Mouse (Mus musculus): ENCODE data around the gene St6galnac3.

The St6galnac3 gene

GRCm38 (mm10) chr3:153584836-153585235 is 140.1 kb downstream of the St6galnac3 start:
- DNase-seq (ENCODE audit: low spot score): no peak

- no peak for DNase-seq (ENCODE audit: low spot score)
These were observed 142.9 kb downstream of the St6galnac3 start for GRCm38 (mm10) chr3:153582065-153582464.

- DNase-seq (ENCODE audit: low spot score): no peak
These were observed 144.3 kb downstream of the St6galnac3 start for GRCm38 (mm10) chr3:153580625-153581024.

DNA sequence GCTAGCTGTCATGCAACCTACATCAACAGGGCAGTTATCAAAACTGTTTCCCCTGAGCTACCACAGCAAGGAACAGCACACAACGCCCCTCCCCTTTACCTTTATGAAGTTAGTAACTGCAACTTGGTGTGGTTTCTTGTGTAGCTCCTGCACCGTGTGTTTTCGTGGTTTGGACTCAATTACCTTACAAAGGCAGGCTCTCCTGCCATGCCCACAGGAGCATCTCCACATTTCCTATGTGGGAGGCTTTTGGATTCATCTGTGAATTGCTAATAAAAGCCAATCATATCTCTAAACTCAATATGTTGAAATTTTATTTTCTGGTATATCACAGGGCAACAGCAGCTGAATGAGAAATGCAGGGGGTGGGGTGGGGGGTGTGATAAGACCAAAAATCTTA is 144.8 kb downstream of the St6galnac3 start:
- no peak for DNase-seq (ENCODE audit: low spot score)

- DNase-seq (ENCODE audit: low spot score): no peak
These were observed 147.7 kb downstream of the St6galnac3 start for GRCm38 (mm10) chr3:153577286-153577685.

DNA sequence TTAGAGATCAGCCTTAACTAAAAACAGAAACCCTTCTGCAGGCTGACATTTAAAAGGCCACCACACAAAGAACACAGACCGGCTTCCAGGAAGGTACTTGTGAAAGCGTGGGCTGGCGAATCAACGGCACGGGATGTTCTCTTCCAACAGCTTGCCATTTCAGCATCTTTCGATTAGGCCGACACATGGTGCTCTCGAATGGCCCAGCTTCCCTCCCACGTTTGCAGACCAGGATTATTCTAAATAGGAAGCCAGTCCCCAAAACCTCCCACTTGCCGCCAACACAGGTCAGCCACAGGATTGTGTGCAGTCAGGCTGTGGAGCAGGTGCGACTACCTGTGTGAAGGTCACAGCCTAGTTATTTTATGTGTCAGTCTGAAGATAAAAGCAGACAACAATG is 153.8 kb downstream of the St6galnac3 start:
- DNase-seq (ENCODE audit: low spot score): no peak

DNA sequence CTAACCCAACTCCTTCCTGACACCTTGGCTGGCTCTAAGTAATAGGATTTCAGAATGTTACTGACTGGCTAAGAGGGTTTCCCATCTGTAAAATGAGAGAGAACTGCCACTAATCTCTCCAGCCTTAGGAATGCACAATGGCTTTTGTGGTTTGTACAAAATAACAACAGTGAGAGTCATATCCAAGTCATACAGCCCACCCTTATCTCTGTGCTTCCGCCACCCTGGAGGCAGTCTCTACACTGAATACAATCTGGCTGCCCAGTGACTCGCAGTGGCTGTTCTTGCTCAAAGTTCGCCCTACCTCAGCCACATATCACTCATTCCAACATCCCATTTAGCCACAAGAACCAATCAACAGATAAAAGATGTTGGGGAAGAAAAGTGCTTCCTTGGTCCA is 156.2 kb downstream of the St6galnac3 start:
- DNase-seq (ENCODE audit: low spot score): no peak

DNA sequence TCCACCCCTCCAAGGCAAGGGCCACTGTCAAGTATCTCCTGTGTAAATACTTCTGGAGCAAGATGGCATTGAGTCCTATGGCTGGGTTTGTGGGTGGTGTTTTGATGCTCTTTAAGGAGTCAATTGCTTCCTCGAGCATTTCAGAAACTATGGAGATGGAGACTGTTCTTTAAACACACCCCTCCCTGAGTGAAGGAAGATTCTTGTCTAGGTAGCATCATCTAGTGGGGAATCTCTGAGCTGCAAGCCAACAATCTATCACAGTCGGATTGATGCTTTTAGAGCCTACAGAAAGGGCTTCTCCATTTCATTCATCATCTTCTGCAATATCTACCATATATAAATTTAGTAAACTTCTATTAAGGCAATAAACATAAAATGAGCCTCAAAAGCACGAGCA is 157.1 kb downstream of the St6galnac3 start:
- DNase-seq (ENCODE audit: low spot score): no peak

DNA sequence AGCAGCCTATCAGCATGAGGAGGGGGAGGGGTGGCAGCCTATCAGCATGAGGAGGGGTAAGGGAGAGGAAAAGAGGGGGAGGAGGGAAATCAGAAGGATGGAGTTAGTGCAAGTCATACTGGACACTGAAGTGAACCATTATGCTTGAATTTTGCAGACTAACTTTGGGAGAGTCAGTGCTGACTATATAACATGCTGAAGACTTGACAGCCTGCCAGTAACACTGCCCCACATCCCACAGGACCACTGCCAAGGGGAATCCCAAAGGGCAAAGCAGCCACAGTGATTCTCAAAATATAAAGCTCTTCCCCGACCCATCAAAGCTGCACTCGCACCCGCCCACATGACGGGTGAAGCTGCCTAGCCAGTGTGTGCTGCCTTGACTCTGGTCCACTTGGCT is 157.5 kb downstream of the St6galnac3 start:
- no peak for DNase-seq (ENCODE audit: low spot score)

- DNase-seq (ENCODE audit: low spot score): no peak
These were observed 158.9 kb downstream of the St6galnac3 start for GRCm38 (mm10) chr3:153566100-153566499.

DNA sequence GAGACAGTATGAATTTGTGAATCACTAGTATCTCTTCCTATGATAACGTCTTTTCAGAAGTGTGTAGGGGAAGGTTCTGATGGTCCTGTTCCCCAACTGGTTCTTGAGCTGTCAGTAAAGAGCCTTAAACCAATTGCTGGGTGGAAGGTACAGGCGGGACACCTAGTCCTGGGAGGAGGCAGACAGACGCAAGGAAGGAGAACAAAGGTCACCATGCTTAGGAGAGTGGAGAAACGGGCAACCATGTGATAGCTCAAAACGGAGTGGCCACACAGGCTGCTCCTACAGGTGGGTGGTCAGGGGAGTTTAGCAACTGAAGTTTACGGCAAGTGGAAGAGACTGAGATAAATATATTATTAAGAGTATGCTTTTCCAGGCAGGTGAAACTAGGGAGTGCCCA is 164.1 kb downstream of the St6galnac3 start:
- DNase-seq (ENCODE audit: low spot score): no peak

- no peak for DNase-seq (ENCODE audit: low spot score)
These were observed 165.4 kb downstream of the St6galnac3 start for GRCm38 (mm10) chr3:153559586-153559985.

DNA sequence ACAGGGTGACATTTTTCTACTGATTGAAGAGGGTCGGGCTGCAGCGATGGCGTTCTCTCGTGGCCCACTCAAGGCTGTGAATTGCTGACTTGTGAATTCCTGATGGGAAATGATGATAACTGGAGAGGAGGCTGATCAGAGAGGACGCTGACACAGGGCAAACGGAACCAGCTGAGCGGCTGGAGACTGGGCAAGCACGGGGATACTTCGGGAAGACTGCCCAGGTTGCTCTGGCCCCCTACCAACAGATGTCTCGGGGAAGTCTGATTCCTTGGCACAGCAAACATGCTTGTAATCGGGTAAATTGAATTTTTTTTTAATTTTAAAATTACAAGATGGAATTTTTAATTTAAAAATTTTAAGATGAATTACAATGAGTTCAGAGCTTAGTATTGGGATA is 168.4 kb downstream of the St6galnac3 start:
- DNase-seq (ENCODE audit: low spot score): no peak

DNA sequence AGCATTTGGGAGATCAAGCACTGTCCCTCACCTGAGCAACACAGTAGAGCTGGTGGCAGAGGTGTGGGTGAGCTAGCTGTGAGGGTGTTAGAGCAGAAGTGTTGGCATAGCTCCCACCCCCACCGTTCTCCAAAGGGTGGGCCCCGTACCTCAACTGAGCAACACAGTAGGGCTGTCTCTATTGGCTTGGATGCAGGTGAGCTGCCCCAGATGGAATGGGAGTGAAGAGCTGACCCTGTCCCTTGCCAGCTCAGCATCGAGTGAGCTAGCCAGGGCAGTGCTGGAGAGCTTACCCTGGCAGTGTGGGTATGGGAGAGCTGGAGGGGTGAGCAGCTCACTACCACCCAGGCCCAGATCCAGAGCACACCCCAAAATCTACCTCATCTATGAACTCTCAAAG is 171.3 kb downstream of the St6galnac3 start:
- DNase-seq (ENCODE audit: low spot score): no peak

DNA sequence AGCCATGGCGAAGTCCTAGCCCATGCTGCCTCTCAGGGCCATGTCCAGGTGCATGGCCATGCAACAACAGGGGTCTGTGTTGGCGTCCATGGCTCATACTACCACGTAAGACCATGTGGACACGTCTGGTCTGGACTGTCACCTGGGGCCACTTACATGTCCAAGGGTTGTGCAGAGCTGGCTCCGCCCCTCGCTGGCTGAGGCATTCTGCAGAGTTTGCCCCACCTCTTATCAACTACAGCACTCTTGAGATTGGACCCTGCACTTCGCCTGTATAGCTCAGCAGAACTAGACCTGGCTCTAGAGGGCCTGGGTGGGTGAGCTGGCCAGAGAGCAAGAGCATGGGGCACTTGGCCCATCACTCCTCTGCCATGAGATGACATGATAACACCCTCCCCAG is 171.7 kb downstream of the St6galnac3 start:
- DNase-seq (ENCODE audit: low spot score): no peak

DNA sequence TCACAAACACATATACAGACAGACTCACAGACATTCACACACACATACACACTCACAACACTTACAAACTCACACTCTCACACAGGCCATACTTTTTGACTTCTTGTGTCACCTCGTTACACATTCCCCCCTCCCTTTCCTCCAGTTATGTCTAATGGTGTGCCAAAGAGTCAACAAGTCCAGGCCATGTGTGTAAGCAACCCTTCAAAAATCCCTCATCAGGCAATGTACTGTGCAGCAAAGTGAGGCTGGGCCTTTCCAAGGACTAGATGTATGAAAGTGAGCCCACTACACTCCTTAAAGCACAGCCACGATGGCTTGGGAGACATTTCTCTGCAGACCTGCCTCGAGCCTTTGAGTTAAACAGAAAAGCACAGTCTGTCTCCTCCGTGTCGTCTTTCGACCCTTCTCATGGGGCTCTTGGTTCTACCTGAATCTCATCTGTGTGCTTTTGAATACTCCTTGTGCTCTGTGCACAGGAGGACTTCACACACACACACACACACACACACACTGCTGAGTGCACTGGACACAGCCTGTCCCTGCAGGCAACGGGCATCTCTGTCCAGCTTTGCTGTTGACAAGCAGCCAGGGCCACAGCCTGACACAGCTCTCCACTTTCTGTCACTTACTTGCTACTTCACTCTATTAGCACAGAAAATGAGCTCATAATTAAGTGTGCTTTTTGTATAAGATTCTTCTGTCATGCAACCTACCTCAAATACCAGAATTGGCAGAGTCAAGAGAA is 177.9 kb downstream of the St6galnac3 start:
- DNase-seq (ENCODE audit: low spot score): no peak

DNA sequence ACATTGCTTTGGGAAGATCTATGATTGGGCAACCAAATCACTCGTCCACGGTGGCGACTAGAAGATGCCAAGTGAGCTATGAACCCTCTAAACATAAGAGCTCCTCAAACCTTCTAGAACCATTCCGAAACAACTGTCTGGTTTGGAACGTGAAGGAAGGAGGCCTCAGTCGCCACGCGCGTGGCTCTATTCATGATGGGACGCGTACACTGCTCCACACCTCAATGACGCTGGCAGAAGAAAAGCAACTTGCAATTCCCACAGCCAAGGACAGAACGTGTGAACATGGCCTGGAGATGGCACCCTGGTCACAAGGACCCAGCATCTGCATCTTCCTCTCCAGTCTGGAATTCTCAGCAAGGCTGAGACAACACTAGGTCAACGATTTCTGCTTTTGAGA is 185.1 kb downstream of the St6galnac3 start:
- no peak for DNase-seq (ENCODE audit: low spot score)

DNA sequence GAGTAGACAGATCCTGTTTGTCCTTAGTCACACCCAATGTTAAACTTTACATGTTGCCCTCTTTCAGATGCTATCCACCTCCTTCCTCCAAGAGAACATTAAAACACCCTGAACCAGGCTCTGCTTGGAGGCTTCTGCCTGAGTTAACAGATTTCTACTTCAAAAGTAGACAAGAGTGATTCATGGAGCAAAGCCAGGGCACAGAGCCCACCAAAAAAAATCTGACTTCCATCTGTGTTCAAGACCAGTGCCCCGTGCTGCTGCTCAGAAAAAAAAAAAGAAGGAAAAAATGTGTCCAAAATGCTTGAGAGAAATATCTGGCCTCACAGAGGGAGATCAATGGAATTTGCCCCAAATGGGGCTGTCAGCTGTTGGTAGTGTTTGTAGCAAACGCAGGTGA is 186.6 kb downstream of the St6galnac3 start:
- DNase-seq (ENCODE audit: low spot score): no peak

GRCm38 (mm10) chr3:153537435-153537834 is 187.5 kb downstream of the St6galnac3 start:
- no peak for DNase-seq (ENCODE audit: low spot score)

DNA sequence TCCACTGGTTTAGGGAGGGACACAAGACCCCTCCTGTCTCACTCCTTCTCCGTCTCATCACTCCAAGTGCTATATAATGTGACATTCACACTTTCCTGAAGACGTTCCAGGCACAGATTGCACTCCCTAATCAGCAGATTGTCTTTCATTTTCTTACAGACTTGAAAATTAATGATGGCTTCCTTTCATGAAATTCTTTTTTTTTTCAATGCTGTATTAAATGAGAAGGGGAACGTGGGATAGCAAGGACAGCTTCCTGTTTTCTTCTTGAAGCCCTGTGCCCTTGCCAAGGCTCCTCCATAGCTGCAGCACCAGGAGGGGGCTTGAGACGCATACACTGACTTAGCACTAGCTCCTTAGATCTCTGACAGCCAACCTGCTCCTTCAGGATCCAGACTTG is 188.7 kb downstream of the St6galnac3 start:
- no peak for DNase-seq (ENCODE audit: low spot score)

GRCm38 (mm10) chr3:153529174-153529573 is 195.8 kb downstream of the St6galnac3 start:
- no peak for DNase-seq (ENCODE audit: low spot score)

- DNase-seq (ENCODE audit: low spot score): no peak
These were observed 199.7 kb downstream of the St6galnac3 start for GRCm38 (mm10) chr3:153525151-153525768.

- DNase-seq (ENCODE audit: low spot score): no peak
These were observed 208.1 kb downstream of the St6galnac3 start for GRCm38 (mm10) chr3:153516848-153517247.

GRCm38 (mm10) chr3:153513501-153514060 is 211.4 kb downstream of the St6galnac3 start:
- DNase-seq (ENCODE audit: low spot score): no peak
